Mouse (Mus musculus): ENCODE results near the gene Agpat2. TPM values are rescaled to one million over a fixed set of nuclear protein-coding genes. Genes with fewer than 3 reads are reported as not detected.

Agpat2 gene
- polyA plus RNA-seq, 1 experiment from 2014 or later, result 7.3 TPM

DNA sequence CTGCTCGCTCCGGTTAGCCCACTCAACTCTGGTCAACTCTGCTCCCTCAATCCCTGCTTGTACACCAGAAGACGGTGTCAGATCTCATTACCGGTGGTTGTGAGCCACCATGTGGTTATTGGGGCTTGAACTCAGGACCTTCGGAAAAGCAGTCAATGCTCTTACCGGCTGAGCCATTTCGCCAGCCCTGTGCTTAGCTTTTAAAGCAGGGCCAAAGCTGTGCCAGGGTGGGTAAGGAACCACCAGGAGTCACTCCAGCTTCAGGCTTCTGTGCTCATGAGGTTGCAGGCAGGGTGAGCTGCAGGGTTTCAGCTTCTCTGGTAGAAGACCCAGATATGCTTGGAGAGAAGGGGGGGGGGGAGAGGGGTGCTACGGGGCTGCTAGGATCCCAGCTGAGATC is 1.1 kb upstream of the Agpat2 start:
- Histone ChIP-seq H3K27me3 (ENCODE audit: control insufficient read depth, insufficient read depth, low read length) (peaks cover 25% of the 10 kb centered on the region), H3K9me3 (ENCODE audit: control insufficient read depth, low read length) (no peaks in the 10 kb centered on the region), H3K36me3 (ENCODE audit: control insufficient read depth, insufficient read depth, low read length) (no peaks in the 10 kb centered on the region), H3K4me3 (ENCODE audit: low read depth, low read length) (no peak overlapping the region), H3K4me2 (replicated peaks; ENCODE audit: low read depth, low read length) (no peak overlapping the region), H3K4me1 (replicated peaks; ENCODE audit: control insufficient read depth, insufficient read depth, low read length) (peaks cover 3% of the 10 kb centered on the region; the same call in 1 of the 2 replicates), H3K27ac (ENCODE audit: low read depth, low read length) (no peak overlapping the region), H3K9ac (ENCODE audit: low read depth, low read length) (no peak overlapping the region)
- ATAC-seq (ENCODE audit: low FRiP score) (no peak), DNase-seq (ENCODE audit: low spot score) (no peak)
- WGBS, result 85% methylated on average over 8 of the region's 8 CpGs

DNA sequence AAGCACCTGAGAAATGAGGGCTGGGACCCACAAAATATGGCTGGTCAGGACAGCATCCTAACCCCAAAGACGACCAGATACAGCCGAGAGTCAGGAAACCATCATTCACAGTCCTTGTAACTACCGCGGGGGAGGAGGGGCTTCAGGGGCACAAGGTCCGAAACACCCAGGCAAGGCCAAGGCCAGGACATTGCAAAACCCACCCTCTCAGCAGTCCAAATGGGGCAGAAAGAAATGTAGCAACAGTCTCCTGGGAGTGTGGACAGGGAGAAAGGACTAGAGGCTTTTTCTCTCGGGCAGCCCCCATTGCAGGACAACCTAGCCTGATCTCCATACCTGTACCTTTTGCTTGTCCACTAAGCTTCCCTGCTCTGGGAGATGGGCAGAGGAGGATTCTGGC is 1.1 kb downstream of the Agpat2 start:
- Histone ChIP-seq H3K4me1 (replicated peaks; ENCODE audit: control insufficient read depth, insufficient read depth, low read length) (peaks cover 3% of the 10 kb centered on the region; the same call in 1 of the 2 replicates), H3K36me3 (ENCODE audit: control insufficient read depth, insufficient read depth, low read length) (no peaks in the 10 kb centered on the region), H3K4me2 (replicated peaks; ENCODE audit: low read depth, low read length) (peak overlapping the region; percentile 85), H3K9ac (ENCODE audit: low read depth, low read length) (no peak overlapping the region), H3K4me3 (ENCODE audit: low read depth, low read length) (peak overlapping the region; percentile 53), H3K9me3 (ENCODE audit: control insufficient read depth, low read length) (no peaks in the 10 kb centered on the region), H3K27ac (ENCODE audit: low read depth, low read length) (no peak overlapping the region), H3K27me3 (ENCODE audit: control insufficient read depth, insufficient read depth, low read length) (peaks cover 25% of the 10 kb centered on the region)
- ATAC-seq (ENCODE audit: low FRiP score), result no peak
- WGBS, result 34% methylated on average over 6 of the region's 6 CpGs
- DNase-seq (ENCODE audit: low spot score), result no peak

DNA sequence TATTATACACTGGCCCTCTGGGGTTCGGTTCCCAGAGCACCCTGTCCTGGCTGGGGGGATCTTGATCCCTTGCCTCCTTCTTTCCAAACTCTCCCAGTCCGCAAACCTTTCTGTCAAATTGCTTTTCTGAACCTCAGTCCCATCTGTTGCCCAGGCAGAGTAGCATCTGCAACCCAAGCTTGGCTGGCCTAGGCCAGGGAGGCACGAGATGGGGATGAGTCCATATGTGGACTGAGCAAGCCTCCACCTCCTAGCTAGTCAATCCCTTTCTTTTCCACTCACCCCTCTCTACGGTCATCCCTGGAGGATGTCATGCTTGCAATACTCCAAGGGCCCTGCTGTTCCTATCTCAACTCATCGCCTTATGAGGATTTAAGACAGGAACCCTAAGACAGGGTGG is 1.6 kb downstream of the Agpat2 start:
- H3K9me3 ChIP-seq (ENCODE audit: control insufficient read depth, low read length), result no peaks in the 10 kb centered on the region
- H3K27me3 ChIP-seq (ENCODE audit: control insufficient read depth, insufficient read depth, low read length), result peaks cover 25% of the 10 kb centered on the region
- H3K4me1 ChIP-seq (replicated peaks; ENCODE audit: control insufficient read depth, insufficient read depth, low read length), result peaks cover 3% of the 10 kb centered on the region; the same call in 1 of the 2 replicates
- no peak overlapping the region for H3K9ac ChIP-seq (ENCODE audit: low read depth, low read length)
- H3K36me3 ChIP-seq (ENCODE audit: control insufficient read depth, insufficient read depth, low read length), result no peaks in the 10 kb centered on the region
- H3K4me3 ChIP-seq (ENCODE audit: low read depth, low read length), result no peak overlapping the region
- 87% methylated on average over 5 of the region's 5 CpGs for WGBS
- H3K4me2 ChIP-seq (replicated peaks; ENCODE audit: low read depth, low read length), result no peak overlapping the region
- DNase-seq (ENCODE audit: low spot score), result no peak
- no peak for ATAC-seq (ENCODE audit: low FRiP score)
- H3K27ac ChIP-seq (ENCODE audit: low read depth, low read length), result no peak overlapping the region

DNA sequence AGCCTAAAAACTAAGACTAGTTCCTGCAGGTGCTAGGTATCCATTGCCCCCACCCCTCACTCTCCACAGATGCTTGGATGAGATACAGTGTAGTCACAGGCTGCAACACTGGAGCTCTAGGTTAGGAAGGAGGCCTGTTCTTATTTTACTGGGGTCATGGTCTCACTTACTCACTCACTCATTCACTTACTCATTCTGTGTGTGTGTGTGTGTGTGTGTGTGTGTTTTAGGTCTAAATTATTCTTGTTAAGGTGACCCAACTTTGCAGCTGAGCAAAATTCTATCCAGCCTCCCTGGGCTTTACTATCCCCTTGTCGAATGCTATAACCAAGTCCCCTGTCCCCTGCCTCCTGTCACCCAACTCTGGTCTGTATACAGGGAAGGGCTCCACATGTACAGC is 2.6 kb downstream of the Agpat2 start:
- Histone ChIP-seq H3K4me3 (ENCODE audit: low read depth, low read length) (no peak overlapping the region), H3K36me3 (ENCODE audit: control insufficient read depth, insufficient read depth, low read length) (no peaks in the 10 kb centered on the region), H3K27me3 (ENCODE audit: control insufficient read depth, insufficient read depth, low read length) (peaks cover 25% of the 10 kb centered on the region), H3K9ac (ENCODE audit: low read depth, low read length) (no peak overlapping the region), H3K27ac (ENCODE audit: low read depth, low read length) (no peak overlapping the region), H3K4me2 (replicated peaks; ENCODE audit: low read depth, low read length) (no peak overlapping the region), H3K9me3 (ENCODE audit: control insufficient read depth, low read length) (no peaks in the 10 kb centered on the region), H3K4me1 (replicated peaks; ENCODE audit: control insufficient read depth, insufficient read depth, low read length) (peaks cover 3% of the 10 kb centered on the region; the same call in 1 of the 2 replicates)
- 95% methylated on average over 1 of the region's 1 CpGs for WGBS
- DNase-seq (ENCODE audit: low spot score) (no peak), ATAC-seq (ENCODE audit: low FRiP score) (no peak)

DNA sequence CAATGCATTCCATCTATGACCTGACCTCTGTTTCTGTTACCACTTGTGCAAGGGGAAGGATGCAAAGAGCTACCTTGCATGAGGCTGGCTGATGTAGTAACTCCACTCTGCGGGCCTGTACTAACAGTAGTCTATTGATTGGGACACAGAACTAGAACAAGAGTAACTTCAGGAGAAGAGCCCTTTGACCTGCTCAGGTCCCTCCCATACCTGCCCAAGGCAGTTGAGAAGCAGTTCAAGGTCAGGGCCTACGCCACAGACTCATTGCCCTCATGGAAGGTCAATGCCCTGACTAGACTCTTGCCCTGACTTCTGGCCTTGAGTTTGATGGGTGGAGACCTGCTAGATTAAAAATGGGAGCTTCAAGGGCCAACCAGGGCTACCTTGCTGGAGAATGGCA is 3.6 kb downstream of the Agpat2 start:
- no peak overlapping the region for H3K9ac ChIP-seq (ENCODE audit: low read depth, low read length)
- no peaks in the 10 kb centered on the region for H3K9me3 ChIP-seq (ENCODE audit: control insufficient read depth, low read length)
- no peak overlapping the region for H3K27ac ChIP-seq (ENCODE audit: low read depth, low read length)
- H3K4me3 ChIP-seq (ENCODE audit: low read depth, low read length), result no peak overlapping the region
- H3K27me3 ChIP-seq (ENCODE audit: control insufficient read depth, insufficient read depth, low read length), result peaks cover 25% of the 10 kb centered on the region
- ATAC-seq (ENCODE audit: low FRiP score) (no peak), DNase-seq (ENCODE audit: low spot score) (no peak)
- no peaks in the 10 kb centered on the region for H3K36me3 ChIP-seq (ENCODE audit: control insufficient read depth, insufficient read depth, low read length)
- peaks cover 3% of the 10 kb centered on the region; the same call in 1 of the 2 replicates for H3K4me1 ChIP-seq (replicated peaks; ENCODE audit: control insufficient read depth, insufficient read depth, low read length)
- WGBS, result 88% methylated on average over 2 of the region's 2 CpGs
- H3K4me2 ChIP-seq (replicated peaks; ENCODE audit: low read depth, low read length), result no peak overlapping the region

DNA sequence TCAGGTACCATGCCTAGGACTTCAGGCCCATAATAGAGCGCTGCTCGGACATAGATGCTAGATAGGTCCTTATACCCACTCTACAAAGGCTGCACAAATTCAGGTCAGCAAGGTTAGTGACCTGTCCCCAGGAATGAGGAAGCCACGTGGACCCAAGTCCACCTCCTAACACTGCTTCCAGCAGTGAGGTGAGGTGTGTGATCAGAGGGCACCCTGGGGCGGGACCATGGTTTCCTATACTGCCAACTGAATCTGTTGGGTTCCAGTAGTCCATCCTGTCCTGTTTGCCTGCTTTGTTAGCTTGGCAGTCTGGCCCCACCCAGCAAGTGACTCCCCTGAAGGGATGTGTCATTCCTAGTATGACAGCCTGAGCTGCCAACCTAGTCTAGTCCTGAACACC is 4.3 kb downstream of the Agpat2 start:
- Histone ChIP-seq H3K4me2 (replicated peaks; ENCODE audit: low read depth, low read length) (no peak overlapping the region), H3K27ac (ENCODE audit: low read depth, low read length) (no peak overlapping the region), H3K4me1 (replicated peaks; ENCODE audit: control insufficient read depth, insufficient read depth, low read length) (peaks cover 3% of the 10 kb centered on the region; the same call in 1 of the 2 replicates), H3K27me3 (ENCODE audit: control insufficient read depth, insufficient read depth, low read length) (peaks cover 25% of the 10 kb centered on the region), H3K36me3 (ENCODE audit: control insufficient read depth, insufficient read depth, low read length) (no peaks in the 10 kb centered on the region), H3K9ac (ENCODE audit: low read depth, low read length) (no peak overlapping the region), H3K9me3 (ENCODE audit: control insufficient read depth, low read length) (no peaks in the 10 kb centered on the region), H3K4me3 (ENCODE audit: low read depth, low read length) (no peak overlapping the region)
- DNase-seq (ENCODE audit: low spot score) (no peak), ATAC-seq (ENCODE audit: low FRiP score) (no peak)
- WGBS, result 84% methylated on average over 4 of the region's 4 CpGs

DNA sequence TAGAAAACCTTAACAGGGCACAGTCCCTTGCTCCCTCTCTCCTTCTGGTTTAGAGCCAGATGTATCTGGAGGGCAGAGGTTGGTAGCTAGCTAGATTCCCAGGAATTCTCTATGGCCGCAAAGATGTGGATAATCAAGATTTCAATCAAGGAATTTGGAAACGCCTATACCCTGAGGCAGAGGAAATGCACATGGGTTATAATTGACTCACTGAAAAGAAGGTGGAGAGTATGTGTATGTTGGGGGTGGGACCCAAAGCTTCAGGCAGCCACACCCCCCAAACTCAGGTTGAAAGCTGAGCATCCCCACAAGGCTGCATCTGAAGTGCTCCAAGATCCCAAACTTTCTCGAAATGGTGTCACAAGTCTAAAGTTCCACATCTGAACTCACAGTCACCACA is 5.8 kb downstream of the Agpat2 start:
- WGBS, result 82% methylated on average over 3 of the region's 3 CpGs
- ATAC-seq (ENCODE audit: low FRiP score), result no peak
- Histone ChIP-seq H3K36me3 (ENCODE audit: control insufficient read depth, insufficient read depth, low read length) (no peaks in the 10 kb centered on the region), H3K9ac (ENCODE audit: low read depth, low read length) (no peak overlapping the region), H3K4me2 (replicated peaks; ENCODE audit: low read depth, low read length) (no peak overlapping the region), H3K27ac (ENCODE audit: low read depth, low read length) (no peak overlapping the region), H3K4me1 (replicated peaks; ENCODE audit: control insufficient read depth, insufficient read depth, low read length) (no peaks in the 10 kb centered on the region), H3K4me3 (ENCODE audit: low read depth, low read length) (no peak overlapping the region), H3K27me3 (ENCODE audit: control insufficient read depth, insufficient read depth, low read length) (peaks cover 10% of the 10 kb centered on the region), H3K9me3 (ENCODE audit: control insufficient read depth, low read length) (no peaks in the 10 kb centered on the region)
- no peak for DNase-seq (ENCODE audit: low spot score)

DNA sequence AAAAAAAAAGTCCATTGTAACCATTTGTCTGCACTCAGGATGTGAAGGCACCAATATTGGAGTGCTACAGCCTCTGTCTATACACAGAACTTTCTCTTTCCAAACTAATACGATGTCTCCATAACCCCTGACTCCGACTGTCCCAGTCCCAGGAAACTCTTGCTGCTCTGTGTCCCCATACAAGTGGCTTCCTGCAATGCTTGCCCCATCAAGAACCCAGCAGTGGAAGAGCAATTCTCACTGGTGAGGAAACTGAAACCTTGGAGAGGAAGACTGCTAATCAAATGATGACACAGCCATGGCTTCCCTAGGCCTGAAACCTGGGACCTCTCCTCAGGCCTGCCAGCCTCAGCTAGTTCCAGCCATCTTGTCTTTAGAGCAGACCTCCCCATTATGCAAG is 6.4 kb downstream of the Agpat2 start:
- Histone ChIP-seq H3K9ac (ENCODE audit: low read depth, low read length) (no peak overlapping the region), H3K36me3 (ENCODE audit: control insufficient read depth, insufficient read depth, low read length) (no peaks in the 10 kb centered on the region), H3K9me3 (ENCODE audit: control insufficient read depth, low read length) (no peaks in the 10 kb centered on the region), H3K27ac (ENCODE audit: low read depth, low read length) (no peak overlapping the region), H3K4me3 (ENCODE audit: low read depth, low read length) (no peak overlapping the region), H3K4me1 (replicated peaks; ENCODE audit: control insufficient read depth, insufficient read depth, low read length) (no peaks in the 10 kb centered on the region), H3K4me2 (replicated peaks; ENCODE audit: low read depth, low read length) (no peak overlapping the region), H3K27me3 (ENCODE audit: control insufficient read depth, insufficient read depth, low read length) (peaks cover 4% of the 10 kb centered on the region)
- 93% methylated on average over 2 of the region's 2 CpGs for WGBS
- ATAC-seq (ENCODE audit: low FRiP score) (no peak), DNase-seq (ENCODE audit: low spot score) (no peak)

DNA sequence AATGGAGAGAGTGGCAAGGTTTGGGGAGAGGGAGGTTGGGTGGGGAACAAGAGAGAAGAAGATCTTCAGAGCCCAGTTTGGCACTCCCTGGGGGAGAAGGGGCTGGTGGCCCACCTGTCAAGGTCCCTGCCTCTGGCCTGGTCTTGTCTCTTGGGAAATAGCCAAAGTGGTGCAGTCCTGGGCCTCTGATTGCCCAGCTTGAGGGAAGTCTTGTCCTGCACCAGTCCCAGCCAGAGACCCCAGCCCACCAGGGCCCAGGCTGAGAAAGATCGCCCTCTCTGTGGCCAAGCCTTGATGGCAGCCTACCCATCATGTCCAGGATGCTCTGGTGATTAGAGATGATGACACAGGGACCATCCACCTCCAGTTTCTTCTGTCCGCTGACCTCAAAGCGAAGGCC is 7.3 kb downstream of the Agpat2 start:
- ATAC-seq (ENCODE audit: low FRiP score), result no peak
- H3K9me3 ChIP-seq (ENCODE audit: control insufficient read depth, low read length), result no peaks in the 10 kb centered on the region
- 95% methylated on average over 3 of the region's 3 CpGs for WGBS

More for the DNA sequence above, 7.3 kb downstream of the Agpat2 start:
- Histone ChIP-seq H3K4me1 (replicated peaks; ENCODE audit: control insufficient read depth, insufficient read depth, low read length) (no peaks in the 10 kb centered on the region), H3K9ac (ENCODE audit: low read depth, low read length) (no peak overlapping the region), H3K36me3 (ENCODE audit: control insufficient read depth, insufficient read depth, low read length) (no peaks in the 10 kb centered on the region), H3K27me3 (ENCODE audit: control insufficient read depth, insufficient read depth, low read length) (no peaks in the 10 kb centered on the region; the same call in 1 of the 2 replicates), H3K4me3 (ENCODE audit: low read depth, low read length) (no peak overlapping the region), H3K27ac (ENCODE audit: low read depth, low read length) (no peak overlapping the region), H3K4me2 (replicated peaks; ENCODE audit: low read depth, low read length) (no peak overlapping the region)
- DNase-seq (ENCODE audit: low spot score), result no peak
